Mouse (Mus musculus): ENCODE data around the gene Tpcn1. TPM values are rescaled to one million over a fixed set of nuclear protein-coding genes. Genes with fewer than 3 reads are reported as not detected.

The Tpcn1 gene
- total RNA-seq, 1 experiment = 14.2 TPM

- in situ Hi-C loops (cut with MboI; ENCODE audit: low sequenced_read_pairs in 2 of 2, unreplicated experiment in 2 of 2) = no loop called here
- DNase-seq (ENCODE audit: low read depth, low spot score) = peak; percentile 83
- H3K36me3 ChIP-seq (ENCODE audit: control insufficient read depth, insufficient read depth, low read length, poor library complexity, severe bottlenecking) = peaks cover 40% of the 10 kb centered on the region
- no peak overlapping the region for H3K4me3 ChIP-seq (ENCODE audit: insufficient read depth in 1 of 2, low read depth in 1 of 2, low read length in 2 of 2, poor library complexity in 1 of 2, severe bottlenecking in 1 of 2)
- peaks cover 3 to 28% of the 10 kb centered on the region in 2 experiments; a peak in 1 of 4 replicates for H3K4me1 ChIP-seq (ENCODE audit: control insufficient read depth in 2 of 2, insufficient read depth in 2 of 2, low read length in 2 of 2, poor library complexity in 1 of 2)
- no peak for TF ChIP-seq ZNF384 (IDR thresholded peaks at IDR 0.05; ENCODE audit: low read depth, low read length)
- TF ChIP-seq MAFK (IDR thresholded peaks at IDR 0.05; ENCODE audit: insufficient read depth, low read depth, low read length) = 0 out of 2 replicates have a peak, but pooled peaks have one; percentile 10
- no peak for TF ChIP-seq HCFC1 (IDR thresholded peaks at IDR 0.05; ENCODE audit: borderline replicate concordance, insufficient read depth, low read length)
- no peak for TF ChIP-seq CHD2 (IDR thresholded peaks at IDR 0.05; ENCODE audit: low read depth, low read length)
- TF ChIP-seq ZC3H11A (IDR thresholded peaks at IDR 0.05; ENCODE audit: borderline replicate concordance, low read depth, low read length) = peak; percentile 36; the same call in 1 of the 2 replicates
- no peak overlapping the region for H3K9ac ChIP-seq (ENCODE audit: insufficient read depth, low read depth, low read length, poor library complexity, severe bottlenecking)
- no peaks in the 10 kb centered on the region for H3K9me3 ChIP-seq (ENCODE audit: control insufficient read depth, insufficient read depth, low read depth, low read length)
- no peak overlapping the region for H3K27ac ChIP-seq (ENCODE audit: insufficient read depth, low read depth, low read length, poor library complexity, severe bottlenecking)
Measured at GRCm38 (mm10) chr5:120615903-120616302, 27.4 kb upstream of the Tpcn1 start.

DNA sequence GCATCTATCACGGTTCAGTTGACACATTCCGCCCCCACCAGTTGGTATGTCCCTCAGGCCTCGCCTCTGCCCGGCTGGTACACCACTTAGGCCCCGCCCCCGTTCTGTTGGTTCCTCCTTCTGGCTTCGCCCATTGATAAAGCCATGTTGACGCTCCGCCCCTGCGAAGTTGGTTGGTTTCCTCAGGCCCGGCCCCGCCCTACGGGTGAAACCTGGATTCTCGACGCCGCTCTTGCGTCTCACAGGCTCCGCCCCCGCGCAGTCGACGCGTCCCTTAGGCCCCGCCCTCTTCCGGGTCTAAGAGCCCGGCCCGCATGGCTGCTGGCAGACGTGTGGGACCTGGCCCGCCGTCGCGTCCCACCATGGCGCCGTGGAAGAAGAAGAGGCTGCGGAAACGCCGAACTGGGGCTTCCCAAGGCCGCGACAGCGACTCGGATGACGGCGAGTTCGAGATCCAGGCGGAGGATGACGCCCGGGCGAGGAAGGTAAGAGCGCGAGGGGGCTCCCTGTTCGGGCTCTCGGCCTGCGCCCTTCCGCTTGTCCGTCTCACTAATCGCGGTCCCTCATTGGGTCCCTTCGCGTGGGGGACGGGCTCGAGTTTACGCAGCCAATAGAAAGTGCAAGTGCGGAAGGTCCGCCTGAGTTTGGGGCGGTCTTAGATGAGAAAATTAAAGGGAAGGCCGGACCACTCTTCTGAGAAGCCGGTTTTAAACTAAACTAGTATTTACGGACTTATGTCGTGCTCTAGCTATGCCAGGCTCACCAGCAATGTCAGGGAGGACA is 24.5 kb upstream of the Tpcn1 start:
- no peaks in the 10 kb centered on the region for H3K9me3 ChIP-seq (ENCODE audit: control insufficient read depth, insufficient read depth, low read depth, low read length)
- peak overlapping the region; percentile 81 for H3K27ac ChIP-seq (ENCODE audit: insufficient read depth, low read depth, low read length, poor library complexity, severe bottlenecking)
- peaks cover 0 to 9% of the 10 kb centered on the region in 2 experiments; a peak in 1 of 4 replicates for H3K4me1 ChIP-seq (ENCODE audit: control insufficient read depth in 2 of 2, insufficient read depth in 2 of 2, low read length in 2 of 2, poor library complexity in 1 of 2)
- peak; percentile 100 for DNase-seq (ENCODE audit: low read depth, low spot score)
- H3K4me3 ChIP-seq (ENCODE audit: insufficient read depth in 1 of 2, low read depth in 1 of 2, low read length in 2 of 2, poor library complexity in 1 of 2, severe bottlenecking in 1 of 2) = peak overlapping the region; percentile 85 to 92
- in situ Hi-C loops (cut with MboI; ENCODE audit: low sequenced_read_pairs in 2 of 2, unreplicated experiment in 2 of 2) = no loop called here
- H3K36me3 ChIP-seq (ENCODE audit: control insufficient read depth, insufficient read depth, low read length, poor library complexity, severe bottlenecking) = peaks cover 25% of the 10 kb centered on the region
- TF ChIP-seq MAFK (IDR thresholded peaks at IDR 0.05; ENCODE audit: insufficient read depth, low read depth, low read length) (no peak), ZNF384 (IDR thresholded peaks at IDR 0.05; ENCODE audit: low read depth, low read length) (no peak), ZC3H11A (IDR thresholded peaks at IDR 0.05; ENCODE audit: borderline replicate concordance, low read depth, low read length) (no peak), HCFC1 (IDR thresholded peaks at IDR 0.05; ENCODE audit: borderline replicate concordance, insufficient read depth, low read length) (peak; percentile 75), CHD2 (IDR thresholded peaks at IDR 0.05; ENCODE audit: low read depth, low read length) (peak; percentile 35; the same call in 1 of the 2 replicates)
- H3K9ac ChIP-seq (ENCODE audit: insufficient read depth, low read depth, low read length, poor library complexity, severe bottlenecking) = peak overlapping the region; percentile 95

GRCm38 (mm10) chr5:120612442-120612821 is 24.0 kb upstream of the Tpcn1 start, which contains the start of the genes Rita1 and Ddx54:
TSS of gene Rita1 (minus strand) at chr5:120612589.
TSS of gene Ddx54 (plus strand) at chr5:120612739.
- Histone ChIP-seq H3K9ac (ENCODE audit: insufficient read depth, low read depth, low read length, poor library complexity, severe bottlenecking) (peak within 1 kb of the TSS; percentile 95), H3K27ac (ENCODE audit: insufficient read depth, low read depth, low read length, poor library complexity, severe bottlenecking) (peak within 1 kb of the TSS; percentile 81), H3K4me1 (ENCODE audit: control insufficient read depth in 2 of 2, insufficient read depth in 2 of 2, low read length in 2 of 2, poor library complexity in 1 of 2) (peaks cover 0 to 9% of the 10 kb centered on the region in 2 experiments; a peak in 1 of 4 replicates), H3K4me3 (ENCODE audit: insufficient read depth in 1 of 2, low read depth in 1 of 2, low read length in 2 of 2, poor library complexity in 1 of 2, severe bottlenecking in 1 of 2) (peak within 1 kb of the TSS; percentile 85 to 92), H3K36me3 (ENCODE audit: control insufficient read depth, insufficient read depth, low read length, poor library complexity, severe bottlenecking) (peaks cover 21% of the 10 kb centered on the region; the same call in 1 of the 2 replicates), H3K9me3 (ENCODE audit: control insufficient read depth, insufficient read depth, low read depth, low read length) (no peaks in the 10 kb centered on the region)
- TF ChIP-seq MAFK (IDR thresholded peaks at IDR 0.05; ENCODE audit: insufficient read depth, low read depth, low read length) (no peak), ZNF384 (IDR thresholded peaks at IDR 0.05; ENCODE audit: low read depth, low read length) (no peak), ZC3H11A (IDR thresholded peaks at IDR 0.05; ENCODE audit: borderline replicate concordance, low read depth, low read length) (no peak), CHD2 (IDR thresholded peaks at IDR 0.05; ENCODE audit: low read depth, low read length) (no peak), HCFC1 (IDR thresholded peaks at IDR 0.05; ENCODE audit: borderline replicate concordance, insufficient read depth, low read length) (no peak)
- in situ Hi-C loops (cut with MboI; ENCODE audit: low sequenced_read_pairs in 2 of 2, unreplicated experiment in 2 of 2) = no loop called here
- DNase-seq (ENCODE audit: low read depth, low spot score) = peak; percentile 93

DNA sequence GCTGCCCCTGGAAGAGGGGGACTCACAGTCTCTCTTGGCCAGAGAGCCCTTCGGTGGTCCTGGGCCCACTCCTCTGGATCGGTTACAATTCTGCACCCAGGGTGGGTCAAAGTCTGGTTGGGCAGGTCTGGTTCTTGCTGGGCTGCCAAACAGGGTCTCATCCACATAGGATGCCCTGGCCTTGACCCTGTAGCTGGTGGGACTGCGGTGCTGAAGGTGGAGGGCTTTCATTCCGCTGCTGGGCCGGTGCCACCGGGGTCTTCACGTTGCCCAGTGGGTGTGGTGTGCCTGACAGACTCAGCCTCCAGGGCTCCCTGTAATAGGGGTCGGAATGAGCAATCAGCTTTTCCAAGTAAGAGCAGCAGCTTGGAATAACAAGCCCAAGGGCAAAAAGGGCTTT is 22.9 kb upstream of the Tpcn1 start:
- Histone ChIP-seq H3K4me1 (ENCODE audit: control insufficient read depth in 2 of 2, insufficient read depth in 2 of 2, low read length in 2 of 2, poor library complexity in 1 of 2) (peaks cover 0 to 9% of the 10 kb centered on the region in 2 experiments; a peak in 1 of 4 replicates), H3K4me3 (ENCODE audit: insufficient read depth in 1 of 2, low read depth in 1 of 2, low read length in 2 of 2, poor library complexity in 1 of 2, severe bottlenecking in 1 of 2) (peak overlapping the region; percentile 60 to 79), H3K9ac (ENCODE audit: insufficient read depth, low read depth, low read length, poor library complexity, severe bottlenecking) (peak overlapping the region; percentile 81), H3K27ac (ENCODE audit: insufficient read depth, low read depth, low read length, poor library complexity, severe bottlenecking) (no peak overlapping the region), H3K36me3 (ENCODE audit: control insufficient read depth, insufficient read depth, low read length, poor library complexity, severe bottlenecking) (peaks cover 14% of the 10 kb centered on the region; the same call in 1 of the 2 replicates), H3K9me3 (ENCODE audit: control insufficient read depth, insufficient read depth, low read depth, low read length) (no peaks in the 10 kb centered on the region)
- no peak for DNase-seq (ENCODE audit: low read depth, low spot score)
- in situ Hi-C loops (cut with MboI; ENCODE audit: low sequenced_read_pairs in 2 of 2, unreplicated experiment in 2 of 2) = no loop called here
- TF ChIP-seq ZNF384 (IDR thresholded peaks at IDR 0.05; ENCODE audit: low read depth, low read length) (no peak), MAFK (IDR thresholded peaks at IDR 0.05; ENCODE audit: insufficient read depth, low read depth, low read length) (no peak), HCFC1 (IDR thresholded peaks at IDR 0.05; ENCODE audit: borderline replicate concordance, insufficient read depth, low read length) (no peak), CHD2 (IDR thresholded peaks at IDR 0.05; ENCODE audit: low read depth, low read length) (no peak), ZC3H11A (IDR thresholded peaks at IDR 0.05; ENCODE audit: borderline replicate concordance, low read depth, low read length) (no peak)
